Mouse (Mus musculus) bone marrow, adult 2 months (tissue): Measurements from ENCODE around the gene Abca1.

ENCODE experiments used
- CTCF ChIP-seq: fragments of 200-500 bp; IDR thresholded peaks from 2 replicates; pipeline ENCODE4 v1.5.1; 2011; ENCODE audit warnings: low read length, control low read depth; ENCODE audit not compliant: control insufficient read depth, insufficient read depth
- POLR2A ChIP-seq: fragments of 200-500 bp; IDR thresholded peaks from 2 replicates; pipeline ENCODE4 v1.6.1; 2011; ENCODE audit warnings: low read depth, mild to moderate bottlenecking, control low read depth, low read length, borderline replicate concordance; ENCODE audit not compliant: control insufficient read depth

- TF ChIP-seq CTCF, result no peak
- TF ChIP-seq POLR2A, result no peak
These were observed 28.8 kb downstream of the Abca1 start for GRCm38 (mm10) chr4:53130622-53131517.
